Mouse (Mus musculus) embryonic facial prominence, embryonic 11.5 days (tissue): ENCODE measurements around the gene Olfr1028. TPM values are rescaled to one million over a fixed set of nuclear protein-coding genes. Genes with fewer than 3 reads are reported as not detected.

Source experiments
- polyA plus RNA-seq: library from polyadenylated mRNA; unstranded; fragments of >200 nt; fragmentation: Nextera tagmentation; extraction: Ambion mirVana; gene quantifications from 2 replicates; pipeline ENCODE4 v1.2.1, GENCODE M21; 2014

Gene Olfr1028
- polyA plus RNA-seq, 1 experiment from 2014 or later = not detected

Other genes with a start within 250 kb of the Olfr1028 start
- not detected in 2 replicates for gene Olfr1009, start 235.0 kb upstream of the Olfr1028 start, polyA plus RNA-seq
- gene Olfr1012, start 187.7 kb upstream of the Olfr1028 start, polyA plus RNA-seq = not detected in 2 replicates
- not detected in 2 replicates for gene Olfr1013, start 183.3 kb upstream of the Olfr1028 start, polyA plus RNA-seq
- not detected in 2 replicates for gene Olfr1014, start 177.7 kb upstream of the Olfr1028 start, polyA plus RNA-seq
- gene Olfr1015, start 168.4 kb upstream of the Olfr1028 start, polyA plus RNA-seq = 0.14 TPM in 1 of 2 replicates, not detected in the other
- gene Olfr1016, start 147.9 kb upstream of the Olfr1028 start, polyA plus RNA-seq = not detected in 2 replicates
- gene Olfr1018, start 132.0 kb upstream of the Olfr1028 start, polyA plus RNA-seq = not detected in 2 replicates
- not detected in 2 replicates for gene Olfr1019, start 105.0 kb upstream of the Olfr1028 start, polyA plus RNA-seq
- gene Olfr1020, start 103.4 kb upstream of the Olfr1028 start, polyA plus RNA-seq = not detected in 2 replicates
- not detected in 2 replicates for gene Olfr1022, start 81.8 kb upstream of the Olfr1028 start, polyA plus RNA-seq
- gene Olfr1023, start 64.8 kb upstream of the Olfr1028 start, polyA plus RNA-seq = not detected in 2 replicates
- not detected in 2 replicates for gene Olfr1024, start 45.4 kb upstream of the Olfr1028 start, polyA plus RNA-seq
- not detected in 2 replicates for gene Olfr1025-ps1, start 35.2 kb upstream of the Olfr1028 start, polyA plus RNA-seq
- 0.18 and 0.22 TPM in 2 replicates for gene Olfr1026, start 28.9 kb upstream of the Olfr1028 start, polyA plus RNA-seq
- not detected in 2 replicates for gene Olfr1029, start 23.5 kb downstream of the Olfr1028 start, polyA plus RNA-seq
- not detected in 2 replicates for gene Olfr1030, start 28.8 kb downstream of the Olfr1028 start, polyA plus RNA-seq
- not detected in 2 replicates for gene Olfr1031, start 39.9 kb downstream of the Olfr1028 start, polyA plus RNA-seq
- gene Olfr1032, start 55.1 kb downstream of the Olfr1028 start, polyA plus RNA-seq = not detected in 2 replicates
- gene Olfr1033, start 70.2 kb downstream of the Olfr1028 start, polyA plus RNA-seq = 0.06 TPM in 1 of 2 replicates, not detected in the other
- gene Olfr1034, start 95.4 kb downstream of the Olfr1028 start, polyA plus RNA-seq = 0.10 TPM in 1 of 2 replicates, not detected in the other
- not detected in 2 replicates for gene Olfr1036, start 123.6 kb downstream of the Olfr1028 start, polyA plus RNA-seq
- not detected in 2 replicates for gene Olfr1037, start 136.9 kb downstream of the Olfr1028 start, polyA plus RNA-seq
- not detected in 2 replicates for gene Olfr1039, start 185.5 kb downstream of the Olfr1028 start, polyA plus RNA-seq
- gene Olfr1040, start 196.3 kb downstream of the Olfr1028 start, polyA plus RNA-seq = not detected in 2 replicates
- not detected in 2 replicates for gene Olfr1042, start 211.4 kb downstream of the Olfr1028 start, polyA plus RNA-seq
- not detected in 2 replicates for gene Olfr1043, start 217.1 kb downstream of the Olfr1028 start, polyA plus RNA-seq
- gene Olfr1044, start 227.4 kb downstream of the Olfr1028 start, polyA plus RNA-seq = not detected in 2 replicates
- not detected in 2 replicates for gene Olfr52, start 235.2 kb downstream of the Olfr1028 start, polyA plus RNA-seq